Mouse (Mus musculus) 3T3-L1 (cell line): ENCODE measurements around the gene Btbd11.
A peak's percentile ranks its signal among the peaks of the same experiment; 100 is the strongest.

ENCODE experiments used
- DNase-seq: peaks from one replicate; pipeline ENCODE4 v3.0.0-alpha.2; 2015; ENCODE audit warnings: low read depth, low spot score

Gene Btbd11

GRCm38 (mm10) chr10:85522220-85522760 is 135.7 kb downstream of the Btbd11 start:
- no peak for DNase-seq

GRCm38 (mm10) chr10:85525267-85526015 is 138.8 kb downstream of the Btbd11 start:
- no peak for DNase-seq

GRCm38 (mm10) chr10:85526657-85527056 is 140.0 kb downstream of the Btbd11 start:
- DNase-seq: no peak

- DNase-seq: no peak
Measured at GRCm38 (mm10) chr10:85527722-85528121, 141.1 kb downstream of the Btbd11 start.

GRCm38 (mm10) chr10:85533192-85533710 is 146.6 kb downstream of the Btbd11 start:
- no peak for DNase-seq

- DNase-seq: no peak
Measured at GRCm38 (mm10) chr10:85538051-85538753, 151.6 kb downstream of the Btbd11 start.

GRCm38 (mm10) chr10:85539510-85540120 is 153.0 kb downstream of the Btbd11 start:
- no peak for DNase-seq

GRCm38 (mm10) chr10:85540311-85541093 is 153.9 kb downstream of the Btbd11 start:
- no peak for DNase-seq

- DNase-seq: no peak
Measured at GRCm38 (mm10) chr10:85541481-85541880, 154.9 kb downstream of the Btbd11 start.

GRCm38 (mm10) chr10:85541892-85542630 is 155.4 kb downstream of the Btbd11 start:
- DNase-seq: no peak

GRCm38 (mm10) chr10:85543281-85543680 is 156.7 kb downstream of the Btbd11 start:
- no peak for DNase-seq

GRCm38 (mm10) chr10:85544991-85545390 is 158.4 kb downstream of the Btbd11 start:
- no peak for DNase-seq

- DNase-seq: peak; percentile 2
Measured at GRCm38 (mm10) chr10:85555193-85555592, 168.6 kb downstream of the Btbd11 start.

GRCm38 (mm10) chr10:85561418-85561817 is 174.8 kb downstream of the Btbd11 start:
- DNase-seq: no peak

GRCm38 (mm10) chr10:85571456-85571855 is 184.8 kb downstream of the Btbd11 start:
- DNase-seq: no peak

- DNase-seq: no peak
Measured at GRCm38 (mm10) chr10:85572571-85572970, 186.0 kb downstream of the Btbd11 start.

- DNase-seq: no peak
Measured at GRCm38 (mm10) chr10:85577891-85578420, 191.3 kb downstream of the Btbd11 start.

- no peak for DNase-seq
Measured at GRCm38 (mm10) chr10:85578571-85579465, 192.2 kb downstream of the Btbd11 start.

GRCm38 (mm10) chr10:85587758-85588157 is 201.1 kb downstream of the Btbd11 start:
- no peak for DNase-seq
